Mouse (Mus musculus): ENCODE measurements around the gene Nob1. TPM values are rescaled to one million over a fixed set of nuclear protein-coding genes. Genes with fewer than 3 reads are reported as not detected.

The Nob1 gene
- polyA plus RNA-seq (2012; ENCODE audit: insufficient read depth, low replicate concordance): 23.2 and 31.2 TPM in 2 replicates

DNA sequence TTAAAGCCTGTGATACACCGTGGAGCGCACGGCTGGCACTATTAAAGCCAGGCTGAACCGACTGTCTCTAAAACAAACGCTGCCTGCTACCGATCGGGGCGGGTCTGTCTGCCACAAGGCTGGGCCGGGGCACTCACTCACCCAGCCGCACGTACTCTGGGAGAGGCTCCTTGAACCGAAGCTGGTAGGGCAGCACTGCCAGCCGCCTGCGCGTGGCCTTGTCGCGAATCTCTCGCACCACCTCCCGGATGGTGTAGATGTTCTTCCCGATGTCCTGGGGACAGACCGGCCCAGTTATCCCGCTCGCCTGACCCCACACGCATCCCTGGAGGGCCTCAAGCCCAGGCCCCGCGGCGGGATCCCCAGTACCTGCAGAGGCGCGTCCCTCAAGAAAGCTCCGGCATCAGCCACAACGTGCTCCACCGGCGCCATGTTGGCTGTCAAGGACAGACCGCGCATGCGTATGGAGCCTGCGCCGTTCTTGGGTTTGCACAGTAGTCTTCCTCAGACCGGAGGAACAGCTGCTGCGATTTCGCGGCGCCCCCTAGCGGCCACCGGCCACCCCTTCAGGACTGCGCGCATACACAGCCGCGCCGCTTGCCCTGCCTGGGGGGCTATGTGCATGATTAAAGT, at the start of gene Nob1:
Gene Nob1 (minus strand): TSS at position 455 of the 633 bp plus-strand sequence.
- Histone ChIP-seq H3K27me3 (replicated peaks) (peaks cover 3% of the 10 kb centered on the region), H3K4me1 (peaks cover 40% of the 10 kb centered on the region), H3K36me3 (replicated peaks; ENCODE audit: low read length) (peaks cover 36% of the 10 kb centered on the region), H3K4me3 (replicated peaks) (peak within 1 kb of the TSS; percentile 96), H3K9me3 (no peaks in the 10 kb centered on the region)
- no peak for TF ChIP-seq FLI1 (IDR thresholded peaks at IDR 0.05; ENCODE audit: low read length)
- no peak for TF ChIP-seq GATA1 (IDR thresholded peaks at IDR 0.05; ENCODE audit: borderline replicate concordance, low read length)

DNA sequence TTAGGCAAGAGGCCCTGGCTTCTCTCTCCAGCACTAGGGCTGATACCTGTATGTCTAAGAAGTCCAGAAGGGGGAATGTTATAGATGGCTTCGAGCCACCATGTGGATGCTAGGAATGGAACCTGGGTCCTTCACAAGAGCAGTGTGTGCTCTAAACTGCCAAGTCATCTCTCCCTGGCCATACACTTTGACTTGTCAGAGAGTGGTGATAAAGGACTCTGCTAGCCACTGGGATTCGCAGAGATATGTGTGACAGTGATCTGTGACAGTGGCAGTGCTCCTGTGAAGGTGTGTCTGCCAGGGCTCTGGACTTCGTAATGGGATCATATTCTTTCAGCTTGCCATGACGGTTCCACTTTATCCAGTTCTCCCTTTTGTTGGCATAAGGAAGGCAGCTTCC, 48.5 kb upstream of the Nob1 start:
- no peaks in the 10 kb centered on the region for H3K9me3 ChIP-seq
- no peak overlapping the region for H3K4me3 ChIP-seq (replicated peaks)
- TF ChIP-seq FLI1 (IDR thresholded peaks at IDR 0.05; ENCODE audit: low read length): no peak
- no peak for TF ChIP-seq GATA1 (IDR thresholded peaks at IDR 0.05; ENCODE audit: borderline replicate concordance, low read length)
- H3K4me1 ChIP-seq: peaks cover 54% of the 10 kb centered on the region
- peaks cover 95% of the 10 kb centered on the region for H3K36me3 ChIP-seq (replicated peaks; ENCODE audit: low read length)
- H3K27me3 ChIP-seq (replicated peaks): no peaks in the 10 kb centered on the region

GRCm38 (mm10) chr8:107472403-107473100, 47.7 kb upstream of the Nob1 start:
- TF ChIP-seq GATA1 (IDR thresholded peaks at IDR 0.05; ENCODE audit: borderline replicate concordance, low read length) (no peak), FLI1 (IDR thresholded peaks at IDR 0.05; ENCODE audit: low read length) (no peak)
- Histone ChIP-seq H3K9me3 (no peaks in the 10 kb centered on the region), H3K27me3 (replicated peaks) (no peaks in the 10 kb centered on the region), H3K4me1 (peaks cover 58% of the 10 kb centered on the region), H3K4me3 (replicated peaks) (peak overlapping the region; percentile 55), H3K36me3 (replicated peaks; ENCODE audit: low read length) (peaks cover 94% of the 10 kb centered on the region)

GRCm38 (mm10) chr8:107470302-107470701, 45.5 kb upstream of the Nob1 start:
- no peaks in the 10 kb centered on the region for H3K9me3 ChIP-seq
- no peak overlapping the region for H3K4me3 ChIP-seq (replicated peaks)
- H3K4me1 ChIP-seq: peaks cover 75% of the 10 kb centered on the region
- peaks cover 95% of the 10 kb centered on the region for H3K36me3 ChIP-seq (replicated peaks; ENCODE audit: low read length)
- H3K27me3 ChIP-seq (replicated peaks): no peaks in the 10 kb centered on the region
- TF ChIP-seq FLI1 (IDR thresholded peaks at IDR 0.05; ENCODE audit: low read length) (no peak), GATA1 (IDR thresholded peaks at IDR 0.05; ENCODE audit: borderline replicate concordance, low read length) (no peak)

GRCm38 (mm10) chr8:107468811-107469302, 44.0 kb upstream of the Nob1 start:
- Histone ChIP-seq H3K36me3 (replicated peaks; ENCODE audit: low read length) (peaks cover 96% of the 10 kb centered on the region), H3K27me3 (replicated peaks) (no peaks in the 10 kb centered on the region), H3K4me1 (peaks cover 68% of the 10 kb centered on the region), H3K4me3 (replicated peaks) (no peak overlapping the region), H3K9me3 (no peaks in the 10 kb centered on the region)
- TF ChIP-seq FLI1 (IDR thresholded peaks at IDR 0.05; ENCODE audit: low read length) (no peak), GATA1 (IDR thresholded peaks at IDR 0.05; ENCODE audit: borderline replicate concordance, low read length) (no peak)

- Histone ChIP-seq H3K9me3 (no peaks in the 10 kb centered on the region), H3K4me1 (peaks cover 46% of the 10 kb centered on the region), H3K27me3 (replicated peaks) (no peaks in the 10 kb centered on the region), H3K4me3 (replicated peaks) (no peak overlapping the region), H3K36me3 (replicated peaks; ENCODE audit: low read length) (peaks cover 98% of the 10 kb centered on the region)
- TF ChIP-seq GATA1 (IDR thresholded peaks at IDR 0.05; ENCODE audit: borderline replicate concordance, low read length) (no peak), FLI1 (IDR thresholded peaks at IDR 0.05; ENCODE audit: low read length) (no peak)
Observed at GRCm38 (mm10) chr8:107466642-107467041, 41.8 kb upstream of the Nob1 start.

- Histone ChIP-seq H3K27me3 (replicated peaks) (no peaks in the 10 kb centered on the region), H3K4me3 (replicated peaks) (no peak overlapping the region), H3K9me3 (no peaks in the 10 kb centered on the region), H3K36me3 (replicated peaks; ENCODE audit: low read length) (peaks cover 98% of the 10 kb centered on the region), H3K4me1 (peaks cover 45% of the 10 kb centered on the region)
- TF ChIP-seq GATA1 (IDR thresholded peaks at IDR 0.05; ENCODE audit: borderline replicate concordance, low read length) (no peak), FLI1 (IDR thresholded peaks at IDR 0.05; ENCODE audit: low read length) (no peak)
Observed at GRCm38 (mm10) chr8:107465332-107465990, 40.6 kb upstream of the Nob1 start.

DNA sequence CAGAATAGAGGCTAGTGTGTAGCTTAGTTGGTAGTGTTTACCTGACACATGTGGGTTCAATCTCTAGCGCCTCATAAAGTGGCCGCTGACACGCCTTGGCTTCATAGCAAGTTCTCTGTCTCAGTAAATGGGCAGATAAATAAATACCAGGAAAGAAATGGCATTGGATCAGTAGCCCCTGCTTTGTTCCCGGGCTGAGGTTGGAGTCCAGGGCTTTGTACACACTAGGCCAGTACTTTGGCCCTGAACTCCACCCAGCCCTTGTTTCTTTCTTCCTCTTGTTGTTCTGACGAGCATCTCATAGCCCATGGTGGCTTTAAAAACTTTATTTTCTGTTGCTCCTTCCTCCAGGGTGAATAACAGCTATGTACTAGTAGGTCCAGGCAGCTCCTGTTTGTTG, 37.6 kb upstream of the Nob1 start:
- peaks cover 41% of the 10 kb centered on the region for H3K4me1 ChIP-seq
- peaks cover 96% of the 10 kb centered on the region for H3K36me3 ChIP-seq (replicated peaks; ENCODE audit: low read length)
- H3K4me3 ChIP-seq (replicated peaks): no peak overlapping the region
- TF ChIP-seq GATA1 (IDR thresholded peaks at IDR 0.05; ENCODE audit: borderline replicate concordance, low read length): no peak
- H3K27me3 ChIP-seq (replicated peaks): no peaks in the 10 kb centered on the region
- no peaks in the 10 kb centered on the region for H3K9me3 ChIP-seq

DNA sequence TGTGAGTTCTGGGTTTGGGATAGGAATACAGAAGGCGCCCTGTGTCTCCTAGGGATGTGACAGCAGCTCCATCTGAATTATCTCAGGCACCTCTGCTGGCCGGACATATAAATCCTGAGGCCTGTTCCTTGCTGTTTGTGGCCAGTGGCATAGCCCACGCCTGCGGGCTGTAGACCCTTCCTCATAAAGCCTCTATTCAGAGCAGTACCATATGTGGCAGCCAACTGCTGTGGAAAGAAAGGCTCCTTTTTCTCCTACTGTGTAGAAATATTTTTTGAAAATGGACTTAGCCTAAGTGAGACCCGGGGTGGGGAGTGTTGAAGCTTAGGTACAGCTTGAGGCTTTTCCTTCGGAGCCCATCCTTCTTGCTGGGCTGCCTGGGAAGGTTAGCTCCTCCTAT, 33.4 kb upstream of the Nob1 start:
- Histone ChIP-seq H3K27me3 (replicated peaks) (no peaks in the 10 kb centered on the region), H3K36me3 (replicated peaks; ENCODE audit: low read length) (peaks cover 89% of the 10 kb centered on the region)

GRCm38 (mm10) chr8:107457725-107458124, 32.9 kb upstream of the Nob1 start:
- peaks cover 89% of the 10 kb centered on the region for H3K36me3 ChIP-seq (replicated peaks; ENCODE audit: low read length)
- H3K27me3 ChIP-seq (replicated peaks): no peaks in the 10 kb centered on the region
- TF ChIP-seq GATA1 (IDR thresholded peaks at IDR 0.05; ENCODE audit: borderline replicate concordance, low read length) (no peak), FLI1 (IDR thresholded peaks at IDR 0.05; ENCODE audit: low read length) (no peak)
- peaks cover 53% of the 10 kb centered on the region for H3K4me1 ChIP-seq
- H3K4me3 ChIP-seq (replicated peaks): no peak overlapping the region
- no peaks in the 10 kb centered on the region for H3K9me3 ChIP-seq

More for the DNA sequence above, 33.4 kb upstream of the Nob1 start:
- Histone ChIP-seq H3K9me3 (no peaks in the 10 kb centered on the region), H3K4me1 (peaks cover 47% of the 10 kb centered on the region), H3K4me3 (replicated peaks) (no peak overlapping the region)
- TF ChIP-seq FLI1 (IDR thresholded peaks at IDR 0.05; ENCODE audit: low read length): no peak
- no peak for TF ChIP-seq GATA1 (IDR thresholded peaks at IDR 0.05; ENCODE audit: borderline replicate concordance, low read length)

Measured in megakaryocyte, embryonic 14.5 days (primary cell).